Mouse (Mus musculus): ENCODE data around the gene Scamp2.

Scamp2 gene

GRCm38 (mm10) chr9:57550126-57550862 is 10.4 kb upstream of the Scamp2 start:
- no peak for DNase-seq (ENCODE audit: low spot score in 2 of 2)

- DNase-seq (ENCODE audit: low spot score in 2 of 2) = peak; percentile 23 to 44
Measured at GRCm38 (mm10) chr9:57552139-57552887, 8.4 kb upstream of the Scamp2 start, which contains the start of gene Mpi. Gene Mpi (minus strand): TSS chr9:57552763.

- no peak for DNase-seq (ENCODE audit: low spot score in 2 of 2)
Measured at GRCm38 (mm10) chr9:57553119-57553518, 7.6 kb upstream of the Scamp2 start.

GRCm38 (mm10) chr9:57554753-57555152 is 6.0 kb upstream of the Scamp2 start:
- DNase-seq (ENCODE audit: low spot score in 2 of 2) = no peak

- no peak for DNase-seq (ENCODE audit: low spot score in 2 of 2)
Measured at GRCm38 (mm10) chr9:57557215-57557614, 3.5 kb upstream of the Scamp2 start.

- no peak for DNase-seq (ENCODE audit: low spot score in 2 of 2)
Measured at GRCm38 (mm10) chr9:57558625-57559024, 2.1 kb upstream of the Scamp2 start.

- no peak for DNase-seq (ENCODE audit: low spot score in 2 of 2)
Measured at GRCm38 (mm10) chr9:57559568-57559967, 1.2 kb upstream of the Scamp2 start.

- DNase-seq (ENCODE audit: low spot score in 2 of 2) = no peak
Measured at GRCm38 (mm10) chr9:57560263-57560662, 480 bp upstream of the Scamp2 start.

GRCm38 (mm10) chr9:57561711-57562099 is 962 bp downstream of the Scamp2 start:
- DNase-seq (ENCODE audit: low spot score in 2 of 2) = no peak

- no peak for DNase-seq (ENCODE audit: low spot score in 2 of 2)
Measured at GRCm38 (mm10) chr9:57562896-57563372, 2.2 kb downstream of the Scamp2 start.

GRCm38 (mm10) chr9:57564609-57565008 is 3.9 kb downstream of the Scamp2 start:
- no peak for DNase-seq (ENCODE audit: low spot score in 2 of 2)

GRCm38 (mm10) chr9:57565741-57566221 is 5.0 kb downstream of the Scamp2 start:
- DNase-seq (ENCODE audit: low spot score in 2 of 2) = no peak

- DNase-seq (ENCODE audit: low spot score in 2 of 2) = no peak
Measured at GRCm38 (mm10) chr9:57566846-57567245, 6.1 kb downstream of the Scamp2 start.

GRCm38 (mm10) chr9:57568500-57568899 is 7.8 kb downstream of the Scamp2 start:
- DNase-seq (ENCODE audit: low spot score in 2 of 2) = no peak

- no peak for DNase-seq (ENCODE audit: low spot score in 2 of 2)
Measured at GRCm38 (mm10) chr9:57574397-57574796, 13.7 kb downstream of the Scamp2 start.

GRCm38 (mm10) chr9:57575577-57575976 is 14.8 kb downstream of the Scamp2 start:
- no peak for DNase-seq (ENCODE audit: low spot score in 2 of 2)

GRCm38 (mm10) chr9:57577144-57577849 is 16.6 kb downstream of the Scamp2 start:
- DNase-seq (ENCODE audit: low spot score in 2 of 2) = no peak

- no peak for DNase-seq (ENCODE audit: low spot score in 2 of 2)
Measured at GRCm38 (mm10) chr9:57584991-57585390, 24.2 kb downstream of the Scamp2 start.

GRCm38 (mm10) chr9:57589224-57590126 is 28.7 kb downstream of the Scamp2 start, which contains the start of gene Ulk3:
Gene Ulk3 (plus strand): TSS chr9:57589452.
- DNase-seq (ENCODE audit: low spot score in 2 of 2) = peak; percentile 79 to 86

GRCm38 (mm10) chr9:57590726-57591125 is 30.0 kb downstream of the Scamp2 start:
- no peak for DNase-seq (ENCODE audit: low spot score in 2 of 2)

Data from thymus, postnatal 10 days (tissue).